Mouse (Mus musculus): ENCODE measurements around the gene Tubgcp4.
"Not testable (repeated sequence)": the region's sequence is repeated elsewhere in the genome, so short reads cannot be mapped to it uniquely, and the experiment has no call there.

Gene Tubgcp4

DNA sequence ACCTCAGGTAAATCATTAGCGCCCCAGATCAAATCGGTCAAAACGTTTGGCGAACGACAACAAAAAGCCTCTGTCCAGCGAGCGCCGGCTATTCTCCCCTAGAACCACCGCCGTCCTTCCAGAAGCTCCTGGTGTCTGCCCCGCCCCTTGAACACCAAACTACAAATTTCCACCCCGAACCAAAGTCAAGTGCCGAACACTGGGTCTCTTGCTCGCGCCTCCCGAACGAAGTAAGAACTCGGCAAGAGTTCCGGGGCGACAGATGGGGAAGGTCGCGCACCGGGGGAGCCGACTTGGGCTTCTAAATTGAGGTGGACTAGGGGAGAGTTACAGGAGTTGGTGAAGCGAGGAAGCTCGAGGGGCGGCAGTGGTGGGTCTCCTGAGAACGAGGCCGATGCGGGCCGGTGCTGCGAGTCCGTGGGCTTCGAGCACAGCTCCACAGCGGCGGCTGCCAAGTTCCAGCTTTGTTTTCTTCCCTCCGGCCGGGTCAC lies at the start of gene Tubgcp4:
Tubgcp4 (plus strand) TSS at position 174 of the 491 bp plus-strand sequence.
- no peak for DNase-seq (ENCODE audit: low spot score in 2 of 2)

DNA sequence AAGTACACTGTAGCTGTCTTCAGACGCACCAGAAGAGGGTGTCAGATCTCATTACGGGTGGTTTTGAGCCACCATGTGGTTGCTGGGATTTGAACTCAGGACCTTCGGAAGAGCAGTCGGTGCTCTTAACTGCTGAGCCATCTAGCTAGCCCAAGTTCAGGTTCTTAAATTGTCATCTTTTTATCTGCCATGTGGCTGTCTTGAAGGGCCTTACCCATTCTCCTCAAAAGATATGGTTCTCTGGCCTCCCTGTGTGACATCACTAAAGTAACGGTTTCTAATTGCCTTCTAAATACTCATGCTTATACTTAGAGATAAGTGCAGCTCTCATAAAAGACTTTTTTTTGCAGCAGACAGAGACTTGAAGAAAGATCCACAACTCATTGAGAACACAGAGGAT lies 44.2 kb upstream of the Tubgcp4 start:
- DNase-seq (ENCODE audit: low spot score in 2 of 2), result not testable (repeated sequence)

DNA sequence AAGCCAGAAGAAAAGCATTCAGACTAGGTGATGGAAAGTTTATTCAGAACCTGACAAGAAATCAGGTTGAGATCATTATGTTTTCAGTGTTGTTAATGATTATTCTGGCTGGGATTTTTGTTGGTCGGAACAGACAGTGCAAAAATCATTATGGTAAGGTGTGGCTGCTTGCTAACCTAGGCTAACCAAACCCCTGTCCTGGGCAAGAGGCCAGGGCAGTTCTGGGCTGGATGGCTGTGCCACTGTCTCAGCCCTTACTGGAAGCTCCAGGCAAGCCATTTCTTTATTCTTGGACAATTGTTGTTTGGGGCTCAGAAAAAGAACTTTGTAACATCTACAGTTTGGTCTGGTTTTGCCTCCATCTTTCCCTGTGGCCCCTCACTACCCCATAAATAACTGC lies 42.9 kb upstream of the Tubgcp4 start:
- no peak for DNase-seq (ENCODE audit: low spot score in 2 of 2)

DNA sequence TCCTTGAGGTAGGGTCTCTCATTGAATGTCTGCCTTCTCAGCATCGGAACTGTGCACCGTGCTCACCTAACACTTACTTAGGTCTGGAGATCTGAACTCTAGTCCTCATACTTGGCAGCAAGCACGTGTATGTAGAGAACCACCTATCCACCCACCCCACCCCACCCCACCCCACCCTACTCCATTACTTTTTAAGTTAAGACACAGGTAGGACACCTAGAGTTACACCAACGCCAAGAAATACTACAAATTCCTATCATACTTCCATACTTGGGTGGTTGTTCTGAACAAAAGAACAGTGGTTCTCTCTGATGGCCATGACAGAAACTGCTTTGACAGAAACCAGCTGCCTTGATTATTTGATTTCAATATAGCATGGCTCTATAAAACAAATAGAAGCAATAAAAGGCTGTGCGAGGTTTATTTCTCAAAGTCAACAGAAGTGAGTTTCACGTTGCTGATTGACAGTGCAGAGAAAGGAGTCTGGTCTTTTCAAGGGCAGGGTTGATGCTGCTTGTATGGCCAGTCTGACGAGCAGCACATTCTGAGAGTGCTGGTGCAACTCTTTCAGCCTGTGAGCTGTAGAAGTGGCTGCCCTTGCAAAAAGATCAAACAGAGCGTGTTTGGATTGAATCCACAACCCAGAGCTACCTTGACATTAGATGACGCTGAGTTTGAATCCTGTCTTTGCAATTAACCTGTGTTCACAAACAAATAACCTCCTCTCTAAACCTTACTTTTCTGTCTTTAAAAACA lies 41.4 kb upstream of the Tubgcp4 start:
- no peak for DNase-seq (ENCODE audit: low spot score in 2 of 2)

DNA sequence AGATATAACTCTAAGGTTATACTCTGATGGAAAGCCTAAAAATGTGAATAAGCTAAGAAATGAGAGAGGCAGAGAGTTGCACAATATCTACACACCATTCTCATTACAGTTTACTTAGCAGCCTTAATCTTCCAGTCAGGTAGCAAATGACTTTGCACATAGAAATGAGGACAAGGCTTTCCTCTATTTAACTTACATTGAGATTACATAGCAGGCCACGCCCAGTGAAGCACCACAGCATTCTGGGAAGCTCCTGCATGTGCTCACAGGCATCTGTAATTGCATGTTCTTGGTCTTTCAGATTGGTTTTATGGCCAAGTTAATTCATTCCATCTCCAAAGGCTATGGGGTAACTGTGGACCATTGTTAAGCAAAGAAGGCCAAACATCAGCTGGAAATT lies 37.6 kb upstream of the Tubgcp4 start:
- DNase-seq (ENCODE audit: low spot score in 2 of 2), result no peak

DNA sequence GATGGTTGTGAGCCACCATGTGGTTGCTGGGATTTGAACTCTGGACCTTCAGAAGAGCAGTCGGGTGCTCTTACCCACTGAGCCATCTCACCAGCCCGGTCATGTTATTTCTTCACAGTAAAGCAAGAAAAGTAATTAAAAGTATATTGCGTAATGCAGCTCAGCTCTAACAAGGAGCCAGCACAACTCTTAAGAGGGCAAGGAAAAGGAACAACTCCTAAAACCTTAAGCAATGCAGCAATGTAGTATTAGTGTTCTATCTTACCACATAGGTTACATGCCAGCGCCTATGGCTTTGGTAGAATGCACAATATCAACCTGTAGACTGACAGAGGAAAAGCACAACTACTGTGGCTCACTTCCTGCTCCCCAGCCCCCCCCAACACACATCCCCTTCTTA lies 33.1 kb upstream of the Tubgcp4 start:
- no peak for DNase-seq (ENCODE audit: low spot score in 2 of 2)

DNA sequence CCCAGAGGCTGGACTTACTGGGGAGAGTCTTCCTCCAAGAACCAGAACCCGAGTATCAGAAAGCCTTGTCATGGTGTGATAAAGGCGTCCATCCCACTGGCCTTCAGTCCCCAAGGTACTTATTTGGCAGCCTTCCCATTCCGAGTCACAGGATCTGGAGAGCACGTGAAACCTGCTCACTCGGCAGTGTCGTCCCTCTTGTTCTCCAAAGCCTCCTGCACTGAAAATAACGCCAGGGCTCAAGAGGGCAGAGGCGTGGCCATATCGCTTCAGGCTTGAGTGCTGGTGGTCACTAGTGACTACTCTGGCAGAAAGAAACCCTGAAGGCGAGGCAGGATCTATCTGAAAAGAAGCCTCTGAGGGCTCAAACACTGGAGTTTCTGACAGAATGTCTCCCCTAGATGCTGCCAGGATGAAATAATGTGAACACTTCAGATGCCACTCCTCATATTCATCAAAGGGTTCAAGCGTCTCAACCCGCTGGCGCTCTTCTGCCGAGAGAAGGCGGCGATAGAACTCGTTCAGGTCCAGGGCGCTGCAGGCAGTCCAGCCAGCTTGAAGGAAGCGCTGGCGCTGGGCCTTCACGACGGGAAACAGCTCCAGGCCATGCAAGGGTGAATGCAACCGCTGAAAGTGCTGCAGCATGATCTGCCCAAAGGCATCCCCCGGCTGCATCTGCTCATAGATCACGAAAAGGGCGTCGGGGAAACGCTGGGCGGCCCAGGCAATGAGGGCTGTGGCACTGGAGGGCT lies 31.0 kb upstream of the Tubgcp4 start:
- no peak for DNase-seq (ENCODE audit: low spot score in 2 of 2)

DNA sequence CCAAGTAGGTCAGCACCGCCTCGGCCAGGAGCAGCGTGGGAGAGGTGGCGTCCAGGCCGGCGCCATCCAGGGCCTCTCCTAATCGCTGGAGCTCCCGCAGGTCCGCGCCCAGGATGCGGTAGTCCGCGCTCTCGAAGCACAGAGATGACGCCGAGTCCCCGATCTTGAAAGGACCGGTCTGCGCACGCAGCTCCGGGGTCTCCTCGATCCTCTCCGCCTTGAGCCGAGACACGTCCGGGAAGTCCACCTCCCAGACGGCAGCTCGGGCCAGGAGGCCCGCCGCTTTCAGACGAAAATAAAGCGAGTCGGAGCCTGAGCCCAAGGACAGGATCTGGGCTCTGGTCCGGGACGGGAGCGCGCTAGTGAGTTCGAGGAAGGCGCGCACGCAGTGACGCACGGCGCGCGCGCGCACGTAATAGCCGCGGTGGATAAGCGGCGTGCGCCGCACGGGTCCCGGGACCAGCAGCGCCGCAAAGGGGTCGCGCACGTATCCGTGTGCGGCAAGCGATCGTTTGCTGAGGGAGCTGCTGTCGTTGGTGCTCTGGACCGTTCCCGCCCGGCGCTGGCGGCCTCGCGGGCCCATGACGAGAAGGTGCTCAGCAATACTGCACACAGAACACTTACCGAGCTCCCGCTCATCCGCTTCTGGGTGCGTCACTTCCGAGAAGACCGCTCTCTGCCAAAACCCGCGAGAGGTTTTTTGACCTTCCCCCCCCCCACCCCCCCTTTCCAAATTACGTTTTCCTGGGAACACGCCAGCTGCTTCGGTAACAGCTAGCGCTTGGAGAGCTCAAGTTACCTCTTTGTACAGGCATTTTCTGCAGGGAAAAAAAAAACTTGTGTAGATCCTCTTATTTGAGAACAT lies 30.2 kb upstream of the Tubgcp4 start, which contains the start of the genes Adal and Lcmt2:
Adal (plus strand) TSS at position 411 of the 865 bp plus-strand sequence.
Lcmt2 (minus strand) TSS at position 636 of the 865 bp plus-strand sequence.
- peak; percentile 84 to 87 for DNase-seq (ENCODE audit: low spot score in 2 of 2)

DNA sequence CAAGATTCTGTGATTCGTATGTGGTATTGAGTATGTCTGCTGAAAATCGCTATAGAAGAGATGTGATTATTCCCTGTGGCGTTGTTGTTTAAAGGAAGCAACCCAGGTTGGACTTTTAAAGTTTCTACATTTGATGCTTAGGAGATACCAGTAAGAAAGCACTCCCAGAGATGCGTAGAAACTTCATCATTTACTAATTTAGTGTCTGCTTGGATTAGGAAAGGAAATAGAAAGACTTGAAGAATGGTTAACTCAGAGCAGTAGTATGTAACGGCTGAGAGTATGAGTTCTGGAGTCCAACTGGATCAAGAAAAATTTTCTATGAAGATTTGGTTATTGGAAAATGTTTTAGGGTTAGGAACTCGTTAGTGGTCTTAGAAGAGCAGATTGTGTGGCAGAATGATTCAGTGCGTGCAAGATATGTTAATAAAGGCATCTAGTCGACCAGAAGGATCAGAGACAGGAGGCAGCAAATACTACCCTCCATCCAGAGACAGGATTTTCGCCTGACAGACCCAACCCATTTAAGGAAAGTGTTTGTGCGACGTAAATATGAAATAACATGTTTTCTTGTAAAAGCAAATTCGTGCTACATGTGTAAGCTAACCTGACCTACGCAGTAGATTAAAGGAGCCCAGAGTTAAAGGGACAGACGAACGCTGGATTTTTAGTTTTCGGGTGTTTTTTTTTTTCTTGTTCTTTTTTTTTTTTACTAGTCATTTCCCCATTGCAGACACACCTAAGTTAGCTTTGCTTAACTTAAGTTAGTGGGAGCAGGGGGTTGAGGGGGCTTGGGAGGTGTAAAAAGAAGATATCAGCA lies 29.0 kb upstream of the Tubgcp4 start:
- DNase-seq (ENCODE audit: low spot score in 2 of 2), result no peak

DNA sequence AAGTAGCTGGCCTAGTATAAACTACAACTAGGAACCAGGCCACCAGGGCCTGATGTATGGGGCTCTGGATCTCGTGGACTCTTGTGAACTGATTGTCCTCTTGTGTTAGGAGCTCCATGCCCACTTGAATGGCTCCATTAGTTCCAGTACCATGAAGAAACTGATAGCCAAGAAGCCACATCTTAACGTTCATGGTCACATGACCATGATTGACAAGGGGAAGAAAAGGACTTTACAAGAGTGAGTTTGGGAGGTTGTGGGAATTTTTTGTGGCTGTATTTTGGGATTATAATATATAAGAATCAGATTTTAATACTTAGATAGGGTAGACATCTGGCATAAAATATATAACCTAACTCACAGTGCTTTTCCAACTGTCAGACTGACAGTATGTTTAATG lies 28.0 kb upstream of the Tubgcp4 start:
- DNase-seq (ENCODE audit: low spot score in 2 of 2), result no peak

DNA sequence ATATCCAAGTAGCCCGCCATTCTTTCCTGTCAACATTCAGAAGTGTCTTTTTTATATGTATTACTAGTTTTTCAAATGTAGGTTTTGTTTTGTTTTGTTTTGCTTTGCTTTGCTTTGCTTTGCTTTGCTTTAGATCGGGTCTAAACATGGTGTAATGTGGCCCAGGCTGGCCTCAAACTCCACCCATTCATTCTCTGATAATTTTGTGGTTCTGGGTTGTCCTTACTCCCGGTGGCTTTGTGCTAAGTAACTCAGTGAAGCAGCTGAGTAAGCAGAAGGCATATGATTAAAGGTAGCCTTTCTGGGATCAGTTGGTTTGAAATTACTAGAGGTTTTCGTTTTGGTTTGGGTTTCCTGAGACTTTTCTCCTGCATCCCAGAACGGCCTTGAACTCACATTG lies 20.8 kb upstream of the Tubgcp4 start:
- DNase-seq (ENCODE audit: low spot score in 2 of 2), result no peak

DNA sequence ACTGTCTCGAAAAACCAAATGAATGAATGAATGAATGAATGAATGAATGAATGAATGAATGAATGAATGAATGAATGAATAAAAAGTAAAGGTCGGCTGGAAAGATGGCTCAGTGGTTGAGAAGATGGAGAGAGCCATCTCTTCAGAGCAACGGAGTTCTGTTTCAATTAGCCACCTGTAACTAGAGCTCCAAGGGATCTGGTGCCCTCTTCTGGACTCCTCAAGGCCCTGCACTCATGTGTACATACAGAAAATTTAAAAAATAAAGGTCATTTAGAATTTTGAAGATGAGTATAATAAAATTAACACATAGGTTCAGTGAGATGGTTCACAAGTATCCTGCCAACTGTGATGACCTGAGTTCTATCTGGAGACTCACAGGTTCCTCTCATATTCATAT lies 17.4 kb upstream of the Tubgcp4 start:
- DNase-seq (ENCODE audit: low spot score in 2 of 2), result no peak

DNA sequence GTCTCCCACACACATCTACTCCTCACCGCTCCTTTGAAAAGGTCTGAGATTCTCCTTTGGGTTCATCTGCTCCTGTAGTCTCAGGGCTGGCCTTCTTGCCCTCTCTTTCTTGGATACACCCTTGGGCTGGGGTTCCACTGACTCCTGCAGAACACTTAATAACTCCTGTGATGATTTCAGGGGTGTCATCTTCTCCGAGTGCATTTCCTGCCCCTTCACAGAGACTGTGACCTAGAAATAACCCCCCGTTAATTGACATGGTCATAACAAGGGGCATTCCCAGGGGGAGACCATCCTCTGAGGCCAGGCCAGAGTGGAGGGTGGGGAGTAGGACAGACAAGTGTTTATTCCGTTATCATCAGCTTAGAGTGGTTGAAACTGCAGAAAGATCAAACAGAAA lies 1.3 kb upstream of the Tubgcp4 start:
- DNase-seq (ENCODE audit: low spot score in 2 of 2), result no peak

DNA sequence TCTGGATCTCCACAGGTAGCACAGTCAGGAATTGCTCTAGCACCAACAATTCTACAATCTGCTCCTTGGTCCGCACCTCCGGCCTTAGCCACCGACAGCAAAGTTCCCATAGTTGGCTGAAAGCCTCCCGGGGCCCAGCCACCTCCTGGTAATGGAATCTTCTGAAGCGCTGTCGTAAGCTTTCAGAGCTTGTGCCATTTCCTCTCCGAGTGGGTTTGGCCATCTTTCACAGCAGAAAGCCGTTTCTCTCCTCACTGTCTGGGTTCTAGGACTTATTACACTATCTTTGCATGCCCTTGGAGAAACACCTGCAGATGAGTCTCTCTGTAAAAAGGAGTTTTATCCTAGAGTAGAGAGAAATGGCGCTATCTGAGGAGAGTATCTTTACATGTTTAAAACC lies 552 bp upstream of the Tubgcp4 start:
- DNase-seq (ENCODE audit: low spot score in 2 of 2), result no peak

DNA sequence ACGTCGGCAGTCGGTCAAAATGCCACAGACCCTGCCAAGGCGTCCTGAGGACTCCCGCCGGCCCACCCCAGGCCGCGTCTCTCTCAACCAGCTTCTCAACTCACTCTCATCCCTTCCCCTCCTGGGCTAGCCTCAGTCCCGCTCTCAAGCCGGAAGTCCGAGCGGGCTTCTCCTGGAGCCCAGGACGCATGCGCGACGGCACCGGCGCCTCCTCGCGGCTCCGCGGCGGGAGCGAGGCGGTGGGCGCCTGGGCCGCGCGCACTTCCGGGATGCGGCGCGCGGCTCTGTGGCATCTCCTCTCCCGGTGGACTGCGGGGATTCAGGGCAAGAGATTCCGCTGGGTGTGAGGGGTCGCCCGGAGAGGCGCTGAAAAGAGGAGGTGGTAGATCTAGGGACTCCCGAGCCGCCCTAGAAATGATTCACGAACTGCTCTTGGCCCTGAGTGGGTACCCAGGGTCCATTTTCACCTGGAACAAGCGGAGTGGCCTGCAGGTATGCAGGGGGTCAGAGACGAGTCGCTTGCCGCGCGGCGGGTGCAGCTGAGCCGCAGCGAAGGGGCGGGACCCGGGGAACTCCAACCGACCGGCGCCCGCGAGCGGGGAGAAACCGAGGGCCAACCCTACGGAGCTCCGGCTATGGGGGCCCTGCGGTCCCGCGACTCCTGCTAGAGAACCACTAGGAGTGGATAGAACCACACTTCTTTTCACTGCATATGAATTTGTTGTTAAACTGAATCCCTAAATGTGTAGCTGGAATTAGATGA lies 707 bp downstream of the Tubgcp4 start, which contains the start of gene Zscan29:
Zscan29 (minus strand) TSS at position 146 of the 763 bp plus-strand sequence.
- peak; percentile 61 to 72 for DNase-seq (ENCODE audit: low spot score in 2 of 2)

DNA sequence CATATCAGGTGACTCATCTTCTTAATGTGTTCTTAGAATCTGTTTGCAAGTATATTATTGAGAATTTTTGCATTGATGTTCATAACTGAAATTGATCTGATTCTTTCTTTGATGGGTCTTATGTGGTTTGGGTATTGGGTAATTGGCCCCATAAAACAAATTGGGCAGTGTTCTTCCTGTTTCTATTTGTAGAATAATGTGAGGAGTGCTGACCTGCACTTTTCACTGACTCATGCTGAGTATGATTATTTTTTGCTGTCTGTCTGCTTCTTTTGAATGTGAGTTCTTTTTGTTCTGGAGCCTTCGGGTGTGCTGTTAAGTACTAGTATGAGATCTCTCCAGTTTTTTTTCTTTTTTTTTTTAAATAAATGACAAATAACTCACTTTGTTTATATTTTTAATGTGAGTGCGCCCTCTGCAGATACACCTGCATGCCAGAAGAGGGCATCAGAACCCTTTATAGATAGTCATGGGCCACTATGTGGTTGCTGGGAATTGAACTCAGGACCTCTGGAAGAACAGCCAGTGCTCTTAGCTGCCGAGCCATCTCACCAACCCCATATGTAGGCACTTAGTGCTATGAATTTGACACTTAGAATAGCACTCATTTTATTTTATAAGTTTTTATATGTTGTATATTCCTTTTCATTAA lies 8.5 kb downstream of the Tubgcp4 start:
- no peak for DNase-seq (ENCODE audit: low spot score in 2 of 2)

DNA sequence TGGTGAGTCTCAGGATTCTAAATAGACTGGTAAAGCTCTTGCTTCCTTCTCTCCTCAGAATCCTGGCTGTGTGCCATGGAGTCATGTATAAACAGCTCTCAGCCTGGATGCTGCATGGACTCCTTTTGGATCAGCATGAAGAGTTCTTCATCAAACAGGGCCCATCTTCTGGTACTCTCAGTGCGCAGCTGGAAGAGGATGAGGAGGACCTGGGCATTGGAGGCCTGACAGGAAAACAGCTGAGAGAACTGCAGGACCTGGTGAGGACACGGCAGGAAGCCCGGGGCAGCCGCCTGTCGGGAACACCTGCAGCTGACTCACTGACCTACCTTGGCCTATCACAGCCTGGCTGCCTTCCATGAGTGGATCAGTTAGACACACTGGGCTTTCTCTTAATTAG lies 13.0 kb downstream of the Tubgcp4 start:
- DNase-seq (ENCODE audit: low spot score in 2 of 2), result no peak

DNA sequence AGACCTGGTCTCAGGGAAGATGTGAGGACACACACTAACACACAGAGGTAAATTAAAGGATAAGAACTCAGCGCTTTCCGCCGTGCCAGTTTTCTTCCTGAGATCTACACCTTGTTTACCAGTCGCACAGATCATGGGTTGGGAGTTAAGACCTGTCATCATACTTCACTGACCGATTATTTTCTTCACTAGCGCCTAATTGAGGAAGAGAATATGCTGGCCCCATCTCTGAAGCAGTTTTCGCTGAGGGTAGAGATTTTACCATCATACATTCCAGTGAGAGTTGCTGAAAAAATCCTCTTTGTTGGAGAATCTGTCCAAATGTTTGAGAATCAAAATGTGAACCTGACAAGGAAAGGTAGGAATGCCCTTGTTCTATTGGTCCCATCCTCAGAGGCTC lies 13.7 kb downstream of the Tubgcp4 start:
- no peak for DNase-seq (ENCODE audit: low spot score in 2 of 2)

DNA sequence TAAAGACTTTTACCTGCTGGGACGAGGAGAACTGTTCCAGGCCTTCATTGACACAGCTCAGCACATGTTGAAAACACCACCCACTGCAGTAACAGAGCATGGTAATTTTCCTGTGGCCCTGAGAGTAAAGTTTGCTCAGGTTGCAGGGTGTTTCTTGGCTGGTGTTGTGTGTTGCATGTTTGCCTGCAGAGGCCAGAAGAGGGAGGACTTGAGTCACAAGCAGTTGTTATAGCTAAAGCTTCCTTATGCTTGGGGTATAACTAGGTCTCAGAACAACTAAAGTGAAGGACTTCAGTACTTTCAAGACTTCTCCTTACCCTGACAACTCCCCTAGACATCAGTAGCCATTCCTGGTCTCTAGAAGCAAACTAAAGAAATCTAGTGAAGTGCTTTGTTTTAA lies 18.1 kb downstream of the Tubgcp4 start:
- no peak for DNase-seq (ENCODE audit: low spot score in 2 of 2)

DNA sequence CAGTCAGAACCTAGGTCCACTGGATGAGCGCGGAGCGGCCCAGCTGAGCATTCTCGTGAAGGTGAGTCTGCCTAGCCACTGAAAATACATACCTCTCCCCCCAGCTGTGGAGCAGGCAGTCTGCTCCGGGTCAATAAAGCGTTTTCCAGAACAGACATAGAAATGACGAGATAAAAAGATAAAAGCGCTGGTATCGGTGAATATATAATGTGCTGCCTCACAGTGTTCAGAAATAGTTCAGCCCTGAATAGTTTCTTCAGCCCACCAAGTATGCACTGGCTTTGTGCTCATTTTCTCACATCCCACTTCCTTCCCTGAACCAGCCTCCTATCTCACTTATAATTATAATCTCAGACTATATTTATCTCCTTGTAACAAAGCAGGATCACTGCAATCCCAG lies 25.0 kb downstream of the Tubgcp4 start:
- no peak for DNase-seq (ENCODE audit: low spot score in 2 of 2)

All from frontal cortex, postnatal 25 days (tissue).